Mouse (Mus musculus): ENCODE results near the gene Olfr849. TPM values are rescaled to one million over a fixed set of nuclear protein-coding genes. Genes with fewer than 3 reads are reported as not detected.

The Olfr849 gene
- not detected in 2 replicates for polyA plus RNA-seq (2016; fragmentation: Nextera tagmentation; extraction: Ambion mirVana)

DNA sequence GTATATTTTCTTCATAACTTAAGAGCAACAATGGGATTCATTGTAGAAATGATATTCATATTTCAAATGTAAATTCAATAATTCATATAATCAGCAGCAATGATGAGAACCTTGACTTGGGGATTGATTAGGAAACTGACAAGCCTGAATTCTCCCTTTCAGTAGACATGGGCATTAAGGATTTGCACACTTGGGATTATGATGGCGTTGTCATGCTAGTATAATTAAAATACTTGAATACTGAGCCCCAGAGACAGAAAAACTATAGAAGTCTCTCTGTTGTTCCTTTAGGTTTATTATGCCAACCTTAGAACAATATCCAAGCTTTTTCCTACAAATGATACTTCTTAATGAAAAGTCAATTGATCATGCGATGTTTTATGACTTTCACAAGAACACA, at the start of gene Olfr849:
Gene Olfr849, plus strand, starts transcription at position 301 of the 400 bp plus-strand sequence.
- WGBS = 90% methylated on average over 2 of the region's 2 CpGs
- DNase-seq (ENCODE audit: low spot score) = no peak
- Histone ChIP-seq H3K27ac (no peak within 1 kb of the TSS), H3K36me3 (no peaks in the 10 kb centered on the region), H3K4me3 (no peak within 1 kb of the TSS), H3K27me3 (ENCODE audit: insufficient read depth, poor library complexity, severe bottlenecking) (no peaks in the 10 kb centered on the region), H3K9me3 (peaks cover 58% of the 10 kb centered on the region), H3K4me1 (replicated peaks) (no peaks in the 10 kb centered on the region)

- no peaks in the 10 kb centered on the region for H3K27me3 ChIP-seq (ENCODE audit: insufficient read depth, poor library complexity, severe bottlenecking)
- no peaks in the 10 kb centered on the region for H3K36me3 ChIP-seq
- H3K4me1 ChIP-seq (replicated peaks) = no peaks in the 10 kb centered on the region
- no peak for DNase-seq (ENCODE audit: low spot score)
- H3K4me3 ChIP-seq = no peak within 1 kb of the TSS
- no peak within 1 kb of the TSS for H3K27ac ChIP-seq
- H3K9me3 ChIP-seq = peaks cover 21% of the 10 kb centered on the region; the same call in 1 of the 2 replicates
Measured at GRCm38 (mm10) chr9:19478148-19478547, 38.1 kb downstream of the Olfr849 start, which contains the start of gene Olfr850. Gene Olfr850, minus strand, starts transcription at chr9:19478248.

DNA sequence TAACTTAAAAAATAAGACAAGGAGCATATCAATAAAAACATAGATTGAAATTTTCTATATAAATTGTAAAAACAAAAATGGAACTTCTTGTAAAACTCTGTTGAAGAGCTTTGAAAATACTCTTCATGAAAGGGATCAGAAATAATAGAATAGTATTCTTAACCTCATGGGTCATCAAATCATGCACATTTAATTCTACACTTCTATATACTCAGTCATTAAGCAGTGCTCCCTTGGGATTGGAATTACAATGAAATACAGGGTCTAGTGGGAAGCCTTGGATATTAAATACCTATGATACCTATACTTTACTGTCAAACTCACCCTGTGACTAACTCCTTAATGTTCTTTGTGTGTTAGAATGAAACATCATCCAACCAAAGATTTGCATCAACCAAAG, 52.9 kb downstream of the Olfr849 start, which contains the start of gene Olfr851:
Gene Olfr851, plus strand, starts transcription at position 301 of the 400 bp plus-strand sequence.
- DNase-seq (ENCODE audit: low spot score) = no peak
- Histone ChIP-seq H3K27me3 (ENCODE audit: insufficient read depth, poor library complexity, severe bottlenecking) (no peaks in the 10 kb centered on the region), H3K9me3 (peaks cover 31% of the 10 kb centered on the region), H3K27ac (no peak within 1 kb of the TSS), H3K4me1 (replicated peaks) (no peaks in the 10 kb centered on the region), H3K36me3 (no peaks in the 10 kb centered on the region), H3K4me3 (no peak within 1 kb of the TSS)

Other genes starting within 250 kb of the Olfr849 start
- gene Olfr843, start 188.3 kb upstream of the Olfr849 start, polyA plus RNA-seq (2016; fragmentation: Nextera tagmentation; extraction: Ambion mirVana) = not detected in 2 replicates
- gene Olfr844, start 123.9 kb upstream of the Olfr849 start, polyA plus RNA-seq (2016; fragmentation: Nextera tagmentation; extraction: Ambion mirVana) = not detected in 2 replicates
- not detected in 2 replicates for gene Olfr845, start 103.8 kb upstream of the Olfr849 start, polyA plus RNA-seq (2016; fragmentation: Nextera tagmentation; extraction: Ambion mirVana)
- not detected in 2 replicates for gene Olfr846, start 76.3 kb upstream of the Olfr849 start, polyA plus RNA-seq (2016; fragmentation: Nextera tagmentation; extraction: Ambion mirVana)
- not detected in 2 replicates for gene Olfr847, start 61.6 kb upstream of the Olfr849 start, polyA plus RNA-seq (2016; fragmentation: Nextera tagmentation; extraction: Ambion mirVana)
- gene Olfr850, start 38.0 kb downstream of the Olfr849 start, polyA plus RNA-seq (2016; fragmentation: Nextera tagmentation; extraction: Ambion mirVana) = not detected in 2 replicates
- not detected in 2 replicates for gene Olfr851, start 53.0 kb downstream of the Olfr849 start, polyA plus RNA-seq (2016; fragmentation: Nextera tagmentation; extraction: Ambion mirVana)
- not detected in 2 replicates for gene Olfr853, start 100.8 kb downstream of the Olfr849 start, polyA plus RNA-seq (2016; fragmentation: Nextera tagmentation; extraction: Ambion mirVana)
- not detected in 2 replicates for gene Olfr854, start 127.1 kb downstream of the Olfr849 start, polyA plus RNA-seq (2016; fragmentation: Nextera tagmentation; extraction: Ambion mirVana)
- gene Olfr855, start 142.4 kb downstream of the Olfr849 start, polyA plus RNA-seq (2016; fragmentation: Nextera tagmentation; extraction: Ambion mirVana) = not detected in 2 replicates
- gene Zfp317, start 181.8 kb downstream of the Olfr849 start, polyA plus RNA-seq (2016; fragmentation: Nextera tagmentation; extraction: Ambion mirVana) = 35.3 and 36.0 TPM in 2 replicates